Mouse (Mus musculus) embryonic fibroblast, embryonic 13.5 days (primary cell): ENCODE data around the gene Irgm1.

Experiments
- CTCF ChIP-seq: IDR thresholded peaks from 2 replicates; pipeline ENCODE4 v1.5.1; 2011; ENCODE audit warnings: mild to moderate bottlenecking, control low read depth, low read length, moderate library complexity, borderline replicate concordance; ENCODE audit not compliant: insufficient read depth
- POLR2A ChIP-seq: IDR thresholded peaks from 2 replicates; pipeline ENCODE4 v1.6.1; 2011; ENCODE audit warnings: low read depth, mild to moderate bottlenecking, control low read depth, low read length, moderate library complexity

DNA sequence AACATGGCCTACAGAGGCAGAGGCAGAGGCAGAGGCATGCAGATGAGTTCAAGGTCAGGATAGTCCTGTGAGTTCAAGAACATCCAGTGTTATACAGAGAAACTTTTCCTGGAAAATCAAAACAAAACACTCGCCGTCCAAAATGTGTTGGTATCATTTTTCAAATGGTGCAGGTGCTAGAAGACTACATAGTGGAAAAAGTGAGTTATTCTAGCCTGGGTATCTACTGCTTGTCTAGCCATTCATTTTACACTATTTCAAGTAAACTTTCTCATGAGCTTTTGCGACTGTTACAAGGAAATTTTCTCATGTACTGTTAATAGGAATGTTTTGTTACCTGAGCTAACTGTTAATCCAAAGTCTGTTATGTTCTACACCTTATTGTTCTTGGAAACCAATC, 46.9 kb upstream of the Irgm1 start:
- TF ChIP-seq CTCF (no peak), POLR2A (no peak)
